Mouse (Mus musculus): ENCODE measurements around the gene Trp53i11.

DNA sequence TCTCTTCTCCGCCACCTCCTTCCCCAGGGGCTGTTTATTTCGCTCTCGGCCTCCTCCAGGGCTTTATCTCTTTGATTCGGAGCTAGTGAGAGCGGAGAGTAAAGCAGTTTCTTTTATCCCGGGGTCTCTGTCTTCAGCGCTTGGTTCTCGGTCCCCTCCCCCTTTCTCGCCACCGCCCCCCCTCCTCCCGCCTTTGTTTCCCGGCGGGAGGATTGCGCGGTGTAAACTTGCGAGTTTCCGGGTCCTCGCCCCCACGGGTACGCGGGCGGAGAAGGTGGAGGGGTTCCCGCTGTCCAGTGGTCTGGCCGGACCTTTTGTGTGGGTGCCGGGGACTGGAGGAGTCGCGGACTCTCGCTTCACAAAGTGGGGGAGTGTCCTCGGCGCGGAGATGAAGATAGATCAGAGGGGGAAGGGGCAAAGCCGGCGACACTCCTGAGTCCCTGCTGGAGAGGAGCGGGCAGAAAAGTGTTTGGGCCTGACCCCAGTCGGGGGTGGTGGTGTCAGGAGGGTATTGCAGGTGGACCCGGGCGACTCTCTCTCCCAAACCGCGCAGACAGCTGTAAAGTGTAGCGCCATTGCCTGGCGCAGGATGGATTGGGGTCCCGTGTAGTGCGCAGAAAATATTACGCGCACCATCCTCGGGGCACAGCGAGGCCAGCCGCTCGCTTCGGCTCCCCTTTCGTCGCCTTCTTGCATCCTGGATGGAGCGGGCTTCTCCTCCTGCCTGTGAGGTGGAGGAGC, 842 bp downstream of the Trp53i11 start:
- TF ChIP-seq CTCF (IDR thresholded peaks at IDR 0.05; ENCODE audit: borderline replicate concordance, insufficient read depth, low read length), result no peak
- no peak for TF ChIP-seq POLR2A (IDR thresholded peaks at IDR 0.05; ENCODE audit: low read depth, low read length)

All from embryonic fibroblast, embryonic 13.5 days (primary cell).